Mouse (Mus musculus): ENCODE data around the gene Olfr24. TPM values are rescaled to one million over a fixed set of nuclear protein-coding genes. Genes with fewer than 3 reads are reported as not detected.
A peak's percentile ranks its signal among the peaks of the same experiment; 100 is the strongest.
"Not testable (repeated sequence)": the region's sequence is repeated elsewhere in the genome, so short reads cannot be mapped to it uniquely, and the experiment has no call there.

The Olfr24 gene
- not detected in 2 replicates for polyA plus RNA-seq (2016; fragmentation: Nextera tagmentation; extraction: Ambion mirVana)

DNA sequence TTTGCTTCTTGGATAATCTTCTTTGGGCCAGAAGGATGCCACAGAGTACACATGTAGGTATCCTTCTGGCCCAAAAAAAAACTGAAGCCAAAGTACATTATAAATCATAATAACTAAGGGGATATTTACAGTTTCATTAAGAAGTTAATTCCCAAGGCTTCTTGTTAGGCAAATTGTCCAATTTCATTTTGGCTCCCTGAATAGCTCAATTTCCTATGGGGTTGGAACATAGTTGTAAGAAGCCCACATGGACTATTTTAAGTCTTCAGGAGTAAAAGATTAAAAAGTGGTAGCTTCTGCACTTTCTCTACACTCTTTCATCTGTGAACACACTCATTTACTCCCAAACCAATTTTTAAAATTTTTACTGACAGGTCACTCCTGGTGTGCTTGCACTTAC is at the start of gene Olfr24:
Gene Olfr24 (minus strand): TSS at position 101 of the 400 bp plus-strand sequence.
- Histone ChIP-seq H3K4me3 (no peak within 1 kb of the TSS), H3K27ac (no peak within 1 kb of the TSS), H3K27me3 (ENCODE audit: insufficient read depth, poor library complexity, severe bottlenecking) (no peaks in the 10 kb centered on the region), H3K9me3 (no peaks in the 10 kb centered on the region), H3K36me3 (no peaks in the 10 kb centered on the region), H3K4me1 (replicated peaks) (no peaks in the 10 kb centered on the region)
- DNase-seq (ENCODE audit: low spot score), result no peak

DNA sequence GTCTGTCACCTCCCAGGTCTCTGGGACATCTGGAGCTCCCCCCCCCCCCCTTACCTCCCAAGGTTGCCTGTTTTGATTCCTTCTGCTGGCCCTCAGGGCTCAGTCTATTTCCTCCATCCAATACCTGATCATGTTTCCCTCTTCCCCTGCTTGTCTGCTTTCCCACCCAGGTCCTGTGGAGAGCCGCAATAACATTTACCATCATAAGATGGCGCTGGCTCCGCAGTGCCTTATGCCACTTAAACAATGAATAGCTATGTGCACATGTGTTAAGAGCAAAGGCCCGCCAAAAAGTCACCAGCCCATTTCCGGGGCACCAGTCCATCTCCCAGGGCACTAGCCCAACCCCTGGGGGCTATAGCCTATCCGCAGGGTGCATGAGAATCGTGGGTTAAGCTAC is 21.5 kb upstream of the Olfr24 start:
- H3K4me1 ChIP-seq (replicated peaks), result no peaks in the 10 kb centered on the region

DNA sequence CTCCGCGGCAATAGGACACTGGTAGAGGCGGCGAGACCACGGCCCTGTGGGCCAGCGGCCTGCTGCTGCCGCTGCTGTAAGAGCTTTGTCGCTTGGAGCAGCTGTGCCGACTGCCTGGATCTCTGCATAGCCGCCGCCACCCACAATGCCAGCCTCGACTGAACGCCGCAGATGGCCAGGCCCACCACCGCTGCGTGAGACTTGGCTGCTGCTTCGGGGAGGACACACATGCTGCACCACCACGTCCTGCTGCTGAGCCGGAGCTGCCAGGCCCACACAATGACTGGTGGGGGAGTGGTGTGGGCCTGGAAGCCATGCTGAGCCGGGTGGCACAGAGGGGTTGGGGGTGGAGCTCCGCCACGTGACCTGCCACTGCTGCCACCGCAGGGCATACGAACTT is 15.7 kb upstream of the Olfr24 start:
- Histone ChIP-seq H3K36me3 (no peaks in the 10 kb centered on the region), H3K27ac (peak overlapping the region; percentile 50; the same call in 1 of the 2 replicates), H3K27me3 (ENCODE audit: insufficient read depth, poor library complexity, severe bottlenecking) (no peaks in the 10 kb centered on the region), H3K4me1 (replicated peaks) (0 out of 2 replicates have a peak, but pooled peaks cover 4% of the 10 kb centered on the region), H3K9me3 (peaks cover 10% of the 10 kb centered on the region), H3K4me3 (peak overlapping the region; percentile 28; the same call in 1 of the 2 replicates)
- DNase-seq (ENCODE audit: low spot score), result peak; percentile 16
- WGBS, result 64% methylated on average over 24 of the region's 24 CpGs

More for the DNA sequence above, 21.5 kb upstream of the Olfr24 start:
- WGBS, result 57% methylated on average over 7 of the region's 7 CpGs
- Histone ChIP-seq H3K9me3 (no peaks in the 10 kb centered on the region), H3K36me3 (no peaks in the 10 kb centered on the region), H3K4me3 (no peak overlapping the region), H3K27me3 (ENCODE audit: insufficient read depth, poor library complexity, severe bottlenecking) (no peaks in the 10 kb centered on the region), H3K27ac (no peak overlapping the region)
- no peak for DNase-seq (ENCODE audit: low spot score)

DNA sequence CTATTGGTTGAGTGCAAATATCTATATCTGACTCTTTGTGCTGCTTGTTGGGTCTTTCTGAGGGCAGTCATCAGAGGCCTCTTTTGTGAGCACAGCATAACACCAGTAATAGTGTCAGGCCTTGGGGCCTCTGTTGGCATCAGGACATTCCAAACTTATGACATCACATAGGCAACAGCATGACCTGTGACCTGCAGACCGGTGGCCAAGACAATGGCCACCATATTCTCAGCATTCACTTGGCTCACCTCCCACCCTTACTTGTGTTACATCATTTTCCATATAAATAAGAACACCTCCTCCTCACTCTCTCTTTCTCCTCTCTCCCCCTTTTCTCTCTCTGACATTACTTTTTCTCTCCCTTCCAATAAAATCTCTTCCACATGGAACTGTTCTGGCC is 15.2 kb upstream of the Olfr24 start:
- Histone ChIP-seq H3K4me3 (no peak overlapping the region), H3K4me1 (replicated peaks) (0 out of 2 replicates have a peak, but pooled peaks cover 4% of the 10 kb centered on the region), H3K36me3 (no peaks in the 10 kb centered on the region), H3K27me3 (ENCODE audit: insufficient read depth, poor library complexity, severe bottlenecking) (no peaks in the 10 kb centered on the region), H3K9me3 (peaks cover 10% of the 10 kb centered on the region), H3K27ac (no peak overlapping the region)
- no peak for DNase-seq (ENCODE audit: low spot score)
- 74% methylated on average over 1 of the region's 1 CpGs for WGBS

DNA sequence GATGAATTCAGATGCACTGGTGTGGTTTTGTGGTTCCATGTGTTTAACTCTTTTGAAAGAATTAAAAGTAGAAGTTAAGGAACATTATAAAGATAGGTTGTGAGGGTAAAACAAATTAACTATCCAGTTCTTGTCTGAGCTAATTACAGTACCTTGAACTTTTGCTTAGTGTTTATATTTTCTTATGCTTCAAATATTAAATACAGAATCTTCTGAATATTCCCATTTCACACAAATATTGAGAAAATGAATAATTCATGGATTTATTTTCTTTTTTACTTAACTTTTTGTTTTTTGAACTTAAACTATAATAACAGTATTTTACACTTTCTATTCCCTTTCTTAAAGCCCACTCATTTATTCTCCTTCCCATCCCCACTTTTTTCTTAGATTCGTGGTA is 8.2 kb downstream of the Olfr24 start:
- H3K4me1 ChIP-seq (replicated peaks), result no peaks in the 10 kb centered on the region
- DNase-seq (ENCODE audit: low spot score), result no peak
- no peaks in the 10 kb centered on the region for H3K9me3 ChIP-seq
- H3K36me3 ChIP-seq, result no peaks in the 10 kb centered on the region
- WGBS, result 76% methylated on average over 1 of the region's 1 CpGs
- no peaks in the 10 kb centered on the region for H3K27me3 ChIP-seq (ENCODE audit: insufficient read depth, poor library complexity, severe bottlenecking)
- no peak overlapping the region for H3K4me3 ChIP-seq
- H3K27ac ChIP-seq, result no peak overlapping the region

DNA sequence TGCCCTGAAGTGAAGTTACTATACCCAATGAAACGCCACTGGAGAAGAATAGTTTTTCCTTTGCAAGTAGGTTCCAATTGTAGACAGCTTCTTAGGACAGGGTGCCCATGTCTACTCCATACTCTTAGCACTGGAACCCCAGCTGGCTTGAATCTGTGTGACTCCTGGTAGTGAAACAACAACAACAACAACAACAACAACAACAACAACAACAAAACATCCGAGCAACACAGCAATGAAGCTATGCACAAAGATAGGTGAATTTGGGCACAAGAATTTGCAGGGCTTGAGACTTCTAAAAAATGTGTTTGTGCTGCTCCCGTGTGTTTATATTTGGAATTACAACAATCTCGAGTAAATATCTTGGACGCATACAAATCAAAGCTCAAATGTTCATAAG is 19.2 kb downstream of the Olfr24 start:
- WGBS, result 28% methylated on average over 5 of the region's 5 CpGs
- no peaks in the 10 kb centered on the region for H3K4me1 ChIP-seq (replicated peaks)
- H3K36me3 ChIP-seq, result no peaks in the 10 kb centered on the region
- no peaks in the 10 kb centered on the region for H3K27me3 ChIP-seq (ENCODE audit: insufficient read depth, poor library complexity, severe bottlenecking)
- no peak overlapping the region for H3K4me3 ChIP-seq
- H3K27ac ChIP-seq, result no peak overlapping the region
- no peak for DNase-seq (ENCODE audit: low spot score)
- no peaks in the 10 kb centered on the region for H3K9me3 ChIP-seq

DNA sequence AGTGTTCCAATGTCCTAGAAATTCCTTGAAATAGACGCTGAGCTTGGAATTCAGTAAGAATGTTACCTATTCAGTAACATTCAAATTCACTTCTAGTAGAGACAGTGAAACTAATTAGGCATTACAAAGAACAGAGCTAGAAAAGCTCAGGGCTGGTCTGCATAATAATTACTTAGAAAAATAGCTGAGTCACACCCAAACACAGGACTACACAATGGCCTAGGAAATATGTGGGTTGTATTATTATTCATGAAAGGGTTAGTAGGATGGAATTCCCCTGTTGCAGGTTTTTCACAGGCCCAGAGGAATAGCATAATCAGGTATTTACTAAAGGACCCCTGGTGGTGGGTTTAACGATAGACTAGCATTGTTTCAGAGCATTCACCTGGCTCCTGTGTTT is 29.6 kb downstream of the Olfr24 start:
- not testable (repeated sequence) for H3K27me3 ChIP-seq (ENCODE audit: insufficient read depth, poor library complexity, severe bottlenecking); H3K36me3 ChIP-seq; H3K4me3 ChIP-seq; H3K9me3 ChIP-seq; H3K27ac ChIP-seq; H3K4me1 ChIP-seq (replicated peaks); DNase-seq (ENCODE audit: low spot score)
- WGBS, result 80% methylated on average over 2 of the region's 2 CpGs

DNA sequence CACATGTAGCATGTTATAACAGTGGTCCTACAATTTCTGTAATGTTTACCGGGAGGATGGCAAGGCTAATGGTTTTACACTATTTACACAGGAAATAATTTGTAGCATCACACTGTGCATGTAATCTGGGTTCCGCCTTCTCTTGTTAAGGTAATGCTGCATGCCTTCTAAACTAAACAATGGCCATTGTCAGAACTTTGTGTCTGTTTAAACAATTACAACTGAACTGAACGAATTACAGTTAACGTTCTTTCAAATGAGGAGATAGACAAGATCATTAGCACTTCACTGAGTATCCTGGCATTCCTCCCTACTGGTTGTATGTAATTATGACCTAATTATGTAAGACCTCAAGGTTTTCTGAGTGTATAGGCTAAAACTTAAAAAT is 41.1 kb downstream of the Olfr24 start:
- 36% methylated on average over 4 of the region's 4 CpGs for WGBS
- Histone ChIP-seq H3K27ac (no peak overlapping the region), H3K4me1 (replicated peaks) (peaks cover 4% of the 10 kb centered on the region; the same call in 1 of the 2 replicates), H3K4me3 (no peak overlapping the region), H3K9me3 (no peaks in the 10 kb centered on the region), H3K27me3 (ENCODE audit: insufficient read depth, poor library complexity, severe bottlenecking) (no peaks in the 10 kb centered on the region), H3K36me3 (no peaks in the 10 kb centered on the region)
- no peak for DNase-seq (ENCODE audit: low spot score)

DNA sequence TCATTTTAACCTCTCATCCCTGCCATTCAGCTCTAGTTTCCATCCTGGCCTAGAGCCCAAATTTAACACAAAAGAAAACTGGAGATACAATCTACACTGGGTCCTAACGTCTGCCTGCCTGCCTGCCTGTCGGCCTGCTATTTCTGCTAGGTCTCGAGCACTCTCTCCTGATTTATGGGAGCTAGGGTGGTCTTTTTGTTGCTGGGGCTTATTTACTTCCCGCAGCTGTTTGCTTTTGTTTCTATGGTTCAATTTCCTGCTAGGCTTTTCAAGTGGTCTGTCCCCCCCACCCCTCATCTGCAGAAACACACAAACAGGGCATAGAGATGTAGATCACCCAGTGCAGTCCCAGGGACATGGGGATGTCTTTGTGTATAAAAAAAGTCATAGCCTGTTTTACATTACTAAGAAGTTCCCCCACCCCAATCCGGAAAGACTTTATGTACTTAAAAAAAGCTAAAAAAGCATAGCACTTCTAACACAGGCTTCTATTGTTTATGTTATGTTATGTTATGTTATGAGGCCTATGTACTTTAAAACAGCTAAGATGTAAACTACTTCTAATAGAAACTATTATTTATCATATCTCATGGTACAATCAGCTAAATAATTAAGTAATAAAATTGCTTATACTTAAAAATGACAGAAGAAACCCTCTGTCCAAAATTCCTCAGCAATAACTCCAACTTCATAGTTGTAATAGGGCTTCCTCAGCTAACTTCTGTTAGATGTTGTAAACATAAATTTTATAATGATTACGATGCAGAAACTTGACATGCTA is 41.7 kb downstream of the Olfr24 start:
- Histone ChIP-seq H3K27me3 (ENCODE audit: insufficient read depth, poor library complexity, severe bottlenecking) (no peaks in the 10 kb centered on the region), H3K27ac (no peak overlapping the region), H3K36me3 (no peaks in the 10 kb centered on the region), H3K4me3 (no peak overlapping the region), H3K9me3 (no peaks in the 10 kb centered on the region), H3K4me1 (replicated peaks) (peaks cover 4% of the 10 kb centered on the region; the same call in 1 of the 2 replicates)
- peak; percentile 4 for DNase-seq (ENCODE audit: low spot score)
- 21% methylated on average over 6 of the region's 6 CpGs for WGBS

DNA sequence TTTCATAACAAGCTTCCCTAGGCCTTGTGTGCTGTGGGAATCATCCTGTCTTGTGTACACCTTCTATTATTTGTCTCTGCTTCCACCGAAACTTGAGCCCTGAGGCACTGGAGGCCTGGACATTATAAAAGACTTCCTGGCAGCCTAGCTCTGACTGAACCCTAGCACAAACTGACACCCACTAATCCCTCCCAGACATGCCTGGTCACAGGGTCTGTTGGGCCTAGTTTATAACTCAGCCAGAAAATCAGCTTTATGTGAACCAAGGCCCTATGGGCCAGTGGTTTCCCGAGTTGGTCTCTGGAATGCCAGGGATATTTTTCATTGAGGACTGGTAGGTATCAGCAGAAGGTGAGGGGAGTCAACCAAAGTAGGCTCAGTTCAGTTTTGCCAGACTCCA is 42.8 kb downstream of the Olfr24 start:
- Histone ChIP-seq H3K36me3 (no peaks in the 10 kb centered on the region), H3K27ac (no peak overlapping the region), H3K4me3 (no peak overlapping the region), H3K27me3 (ENCODE audit: insufficient read depth, poor library complexity, severe bottlenecking) (no peaks in the 10 kb centered on the region), H3K9me3 (no peaks in the 10 kb centered on the region), H3K4me1 (replicated peaks) (peaks cover 4% of the 10 kb centered on the region; the same call in 1 of the 2 replicates)
- WGBS, result 35% methylated on average over 2 of the region's 2 CpGs
- DNase-seq (ENCODE audit: low spot score), result no peak

DNA sequence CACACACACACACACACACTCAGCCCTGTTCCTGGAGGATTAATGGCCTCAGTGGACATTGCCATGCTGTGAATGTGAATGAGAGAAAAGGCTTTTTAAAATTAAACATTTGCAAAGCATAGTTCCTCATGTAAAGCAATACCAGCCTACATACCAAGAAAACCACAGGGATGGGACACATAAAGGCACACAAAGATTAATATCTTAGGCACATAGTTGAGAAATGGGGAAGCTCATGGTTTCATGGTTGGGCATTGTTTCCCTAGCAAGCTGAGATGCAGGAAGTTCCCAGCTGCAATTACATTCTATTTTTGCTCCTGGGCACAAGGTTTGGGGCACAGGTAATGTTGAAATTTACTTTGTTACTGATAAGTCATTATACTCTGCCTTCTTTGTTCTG is 58.2 kb downstream of the Olfr24 start:
- Histone ChIP-seq H3K27ac (no peak overlapping the region), H3K27me3 (ENCODE audit: insufficient read depth, poor library complexity, severe bottlenecking) (no peaks in the 10 kb centered on the region), H3K36me3 (no peaks in the 10 kb centered on the region), H3K9me3 (no peaks in the 10 kb centered on the region), H3K4me1 (replicated peaks) (no peaks in the 10 kb centered on the region), H3K4me3 (no peak overlapping the region)
- no peak for DNase-seq (ENCODE audit: low spot score)

Data from hindbrain, embryonic 10.5 days (tissue).